Mouse (Mus musculus): ENCODE data around the gene Lactb. TPM values are rescaled to one million over a fixed set of nuclear protein-coding genes. Genes with fewer than 3 reads are reported as not detected.

Gene Lactb
- polyA plus RNA-seq, 1 experiment from 2014 or later: 12.2 TPM

Other genes with a start within 250 kb of the Lactb start
- 22.5 and 23.2 TPM in 2 replicates for gene Aph1b, start 180.0 kb downstream of the Lactb start, polyA plus RNA-seq (2015; fragmentation: Nextera tagmentation; extraction: Ambion mirVana)
- 0.40 and 0.67 TPM in 2 replicates for gene Gm10647, start 178.4 kb downstream of the Lactb start, polyA plus RNA-seq (2015; fragmentation: Nextera tagmentation; extraction: Ambion mirVana)
- 4.0 and 5.4 TPM in 2 replicates for gene Aph1c, start 140.8 kb downstream of the Lactb start, polyA plus RNA-seq (2015; fragmentation: Nextera tagmentation; extraction: Ambion mirVana)
- gene Rab8b, start 55.8 kb downstream of the Lactb start, polyA plus RNA-seq (2015; fragmentation: Nextera tagmentation; extraction: Ambion mirVana): 37.6 and 38.4 TPM in 2 replicates
- gene Rps27l, start 29.4 kb downstream of the Lactb start, polyA plus RNA-seq (2015; fragmentation: Nextera tagmentation; extraction: Ambion mirVana): 291 and 315 TPM in 2 replicates
- 165 and 182 TPM in 2 replicates for gene Tpm1, start 73.9 kb upstream of the Lactb start, polyA plus RNA-seq (2015; fragmentation: Nextera tagmentation; extraction: Ambion mirVana)